Mouse (Mus musculus) CD8-positive naive resting alpha-beta T cell, adult 2 months (primary cell): ENCODE measurements at regions not wholly inside any gene's neighbourhood (a gene's known extent, or its start where the extent isn't known, plus 50 kb on each side); places are given as distances from the start of the nearest gene placed in this dataset.

ENCODE experiments used
- DNase-seq, 2 experiments: peaks; one replicate each; pipeline ENCODE4 v3.0.0; 2022; ENCODE audit warnings: low read depth in 2 of 2, low spot score in 2 of 2

- DNase-seq: no peak
Measured at GRCm38 (mm10) chr15:52783940-52784339, 1100.8 kb upstream of the Gm7489 start.

- no peak for DNase-seq
Measured at GRCm38 (mm10) chr15:52785196-52785595, 1099.5 kb upstream of the Gm7489 start.

GRCm38 (mm10) chr15:52785976-52786375, 1098.7 kb upstream of the Gm7489 start:
- no peak for DNase-seq

- no peak for DNase-seq
Measured at GRCm38 (mm10) chr15:52805479-52806199, 1079.1 kb upstream of the Gm7489 start.

GRCm38 (mm10) chr15:52808622-52809021, 1076.1 kb upstream of the Gm7489 start:
- DNase-seq: no peak

GRCm38 (mm10) chr15:52820796-52821195, 1063.9 kb upstream of the Gm7489 start:
- DNase-seq: no peak

- no peak for DNase-seq
Measured at GRCm38 (mm10) chr15:52836896-52837295, 1047.8 kb upstream of the Gm7489 start.

GRCm38 (mm10) chr15:52848132-52848531, 1036.6 kb upstream of the Gm7489 start:
- no peak for DNase-seq

GRCm38 (mm10) chr15:52858682-52859081, 1026.0 kb upstream of the Gm7489 start:
- DNase-seq: no peak

- no peak for DNase-seq
Measured at GRCm38 (mm10) chr15:52863494-52863893, 1021.2 kb upstream of the Gm7489 start.

- no peak for DNase-seq
Measured at GRCm38 (mm10) chr15:52892244-52892950, 992.3 kb upstream of the Gm7489 start.

- DNase-seq: no peak
Measured at GRCm38 (mm10) chr15:52898107-52898506, 986.6 kb upstream of the Gm7489 start.

GRCm38 (mm10) chr15:52899403-52899802, 985.3 kb upstream of the Gm7489 start:
- no peak for DNase-seq

GRCm38 (mm10) chr15:52899822-52900221, 984.9 kb upstream of the Gm7489 start:
- no peak for DNase-seq

- no peak for DNase-seq
Measured at GRCm38 (mm10) chr15:52905231-52905630, 979.5 kb upstream of the Gm7489 start.

- no peak for DNase-seq
Measured at GRCm38 (mm10) chr15:52907217-52907616, 977.5 kb upstream of the Gm7489 start.

GRCm38 (mm10) chr15:52922277-52922676, 962.4 kb upstream of the Gm7489 start:
- DNase-seq: no peak

- DNase-seq: peak in 1 of 2 experiments; percentile 28
Measured at GRCm38 (mm10) chr15:52928408-52928807, 956.3 kb upstream of the Gm7489 start.

GRCm38 (mm10) chr15:52937138-52937537, 947.6 kb upstream of the Gm7489 start:
- no peak for DNase-seq

- no peak for DNase-seq
Measured at GRCm38 (mm10) chr15:52944592-52944991, 940.1 kb upstream of the Gm7489 start.

GRCm38 (mm10) chr15:52948196-52948595, 936.5 kb upstream of the Gm7489 start:
- DNase-seq: no peak

- DNase-seq: no peak
Measured at GRCm38 (mm10) chr15:52953480-52953879, 931.2 kb upstream of the Gm7489 start.
